Mouse (Mus musculus) brain, embryonic 14.5 days (tissue): Measurements from ENCODE around the gene Ankrd31.

Experiments used
- CTCF ChIP-seq: fragments of 200-500 bp; IDR thresholded peaks from 2 replicates; pipeline ENCODE4 v1.5.1; 2012; ENCODE audit warnings: inconsistent platforms, mild to moderate bottlenecking, moderate library complexity, borderline replicate concordance; ENCODE audit not compliant: insufficient read depth, insufficient read length; ENCODE audit errors: extremely low read depth
- POLR2A ChIP-seq: fragments of 200-500 bp; IDR thresholded peaks from 2 replicates; pipeline ENCODE4 v1.6.1; 2012; ENCODE audit warnings: mild to moderate bottlenecking, inconsistent platforms, borderline replicate concordance; ENCODE audit not compliant: poor library complexity, insufficient read depth, insufficient read length, severe bottlenecking; ENCODE audit errors: extremely low read depth

GRCm38 (mm10) chr13:96884534-96884933 lies 136.5 kb downstream of the Ankrd31 start:
- TF ChIP-seq CTCF (no peak), POLR2A (no peak)
